Mouse (Mus musculus) heart, adult 18-20 months (tissue): ENCODE measurements around the gene Frmd4a. TPM values are rescaled to one million over a fixed set of nuclear protein-coding genes. Genes with fewer than 3 reads are reported as not detected.

Experiments used
- DNase-seq, 2 experiments: peaks; one replicate each; pipeline ENCODE4 v3.0.0; 2021 to 2022; ENCODE audit warnings: mixed read lengths in 1 of 2
- long read RNA-seq, 2 experiments: library from polyadenylated mRNA; stranded (forward); transcript quantifications; one replicate each; pipeline ENCODE4 v2.0.0; 2021
- total RNA-seq, 2 experiments: library from RNA; stranded (reverse); gene quantifications; 2 replicates each; pipeline ENCODE4 v1.2.3; 2021

The Frmd4a gene
- 10 to 100 TPM; 19.1 to 21.6 TPM for total RNA-seq
- long read RNA-seq, experiment 1, partial matches to known transcripts = 3 of 3 reads
- long read RNA-seq, experiment 1, other reads (novel, unspliced or antisense) = 0 of 3 reads
- long read RNA-seq, experiment 2, full-length matches to known transcripts = 1 of 4 reads
- long read RNA-seq, experiment 2, partial matches to known transcripts = 0 of 4 reads
- long read RNA-seq, experiment 2, other reads (novel, unspliced or antisense) = 3 of 4 reads

DNA sequence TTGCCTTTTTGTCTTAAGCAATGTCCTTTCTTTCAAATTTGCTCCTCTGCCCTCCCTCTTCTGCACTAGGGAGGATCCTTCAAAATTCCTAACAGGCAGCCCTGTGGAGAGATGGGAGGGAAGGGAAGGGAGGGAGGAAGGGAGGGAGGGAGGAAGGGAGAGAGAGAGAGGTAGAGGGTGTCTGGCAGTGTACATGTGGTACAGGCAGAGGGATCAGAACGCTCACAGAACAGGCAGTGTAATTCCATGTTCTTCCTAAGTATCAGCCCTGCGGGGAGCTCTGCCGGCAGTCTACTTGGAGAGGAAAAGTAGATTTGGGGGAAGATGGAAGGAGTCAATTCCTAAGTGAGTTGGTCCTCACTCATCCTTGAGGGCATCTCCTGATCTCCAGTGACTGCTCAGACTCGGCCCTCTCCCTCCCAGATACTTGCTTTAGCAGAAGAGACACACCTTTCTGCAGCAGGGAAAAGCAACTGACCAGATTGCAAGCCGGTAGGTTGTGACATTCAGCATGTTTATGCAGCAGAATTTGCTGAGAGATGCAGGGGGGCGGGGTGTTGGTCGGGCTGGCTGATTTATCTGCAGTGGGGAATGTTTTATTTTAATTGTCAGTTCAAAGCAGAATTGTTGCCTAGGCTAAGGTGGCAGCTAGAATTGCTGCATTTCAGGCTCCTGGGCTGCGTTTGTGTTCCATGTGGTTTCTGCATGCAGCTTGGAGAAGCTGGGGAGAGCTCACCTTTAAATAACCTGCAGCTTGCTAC lies at the start of gene Frmd4a:
Gene Frmd4a, plus strand, starts transcription at position 190 of the 761 bp plus-strand sequence.
- DNase-seq = no peak

DNA sequence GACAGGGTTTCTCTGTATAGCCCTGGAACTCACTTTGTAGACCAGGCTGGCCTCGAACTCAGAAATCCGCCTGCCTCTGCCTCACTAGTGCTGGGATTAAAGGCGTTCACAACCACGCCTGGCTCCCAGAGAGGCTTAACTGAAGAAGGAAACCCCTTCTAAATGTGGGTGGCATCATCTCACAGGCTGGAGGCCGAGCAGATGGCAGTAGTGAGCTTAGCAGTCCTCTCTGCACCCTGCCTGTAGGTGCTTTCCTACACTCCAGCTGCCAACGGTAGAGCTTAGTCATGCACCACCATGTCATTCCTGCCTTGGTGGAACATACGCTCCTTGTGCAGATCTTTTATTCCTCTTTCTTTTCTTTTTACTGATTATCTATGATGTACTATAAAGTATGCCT lies 28.6 kb upstream of the Frmd4a start:
- DNase-seq = no peak

- DNase-seq = no peak
Measured at GRCm38 (mm10) chr2:3990431-3990830, 27.1 kb upstream of the Frmd4a start.

DNA sequence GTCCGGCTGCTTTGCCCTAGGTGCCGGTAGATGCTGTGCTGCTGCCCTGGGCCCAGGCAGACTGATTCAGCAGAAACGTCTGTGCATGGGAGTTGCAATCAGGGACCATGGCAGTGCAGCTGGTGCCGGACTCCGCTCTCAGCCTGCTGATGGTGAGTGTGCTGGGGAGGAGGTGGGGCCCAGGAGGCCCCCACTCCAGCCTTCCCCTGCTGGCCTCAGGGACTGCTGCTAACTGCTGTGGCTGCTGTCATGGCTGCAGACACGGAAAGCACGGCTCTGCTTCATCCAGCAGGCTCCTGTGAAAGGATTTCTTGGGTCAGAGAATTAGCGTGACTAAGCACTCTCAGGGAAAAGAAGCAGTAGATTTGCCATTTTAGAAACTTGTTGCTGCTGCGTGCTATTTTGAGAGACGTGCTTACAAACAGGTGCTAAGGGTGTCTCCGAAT lies 937 bp downstream of the Frmd4a start:
- no peak for DNase-seq

- no peak for DNase-seq
Measured at GRCm38 (mm10) chr2:4018909-4019308, 1.4 kb downstream of the Frmd4a start.

DNA sequence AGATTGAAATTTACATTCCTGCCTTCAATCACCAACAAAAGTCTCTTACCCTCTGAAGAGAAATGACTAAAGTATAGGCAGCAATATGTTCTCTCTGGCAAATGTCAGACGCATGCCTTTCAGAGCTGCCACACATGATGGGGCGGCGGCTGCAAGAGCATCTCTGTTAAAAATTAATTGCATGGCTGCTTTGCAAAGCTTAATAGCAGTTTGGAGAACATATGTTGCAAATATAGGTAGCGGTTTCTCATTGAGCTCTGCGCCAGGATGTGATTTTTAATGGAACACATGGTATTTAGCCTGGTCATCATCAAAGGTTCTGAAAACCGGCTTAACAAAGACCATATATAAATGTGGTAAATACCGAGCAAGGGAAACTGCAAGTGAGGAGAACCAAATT lies 7.4 kb downstream of the Frmd4a start:
- no peak for DNase-seq

DNA sequence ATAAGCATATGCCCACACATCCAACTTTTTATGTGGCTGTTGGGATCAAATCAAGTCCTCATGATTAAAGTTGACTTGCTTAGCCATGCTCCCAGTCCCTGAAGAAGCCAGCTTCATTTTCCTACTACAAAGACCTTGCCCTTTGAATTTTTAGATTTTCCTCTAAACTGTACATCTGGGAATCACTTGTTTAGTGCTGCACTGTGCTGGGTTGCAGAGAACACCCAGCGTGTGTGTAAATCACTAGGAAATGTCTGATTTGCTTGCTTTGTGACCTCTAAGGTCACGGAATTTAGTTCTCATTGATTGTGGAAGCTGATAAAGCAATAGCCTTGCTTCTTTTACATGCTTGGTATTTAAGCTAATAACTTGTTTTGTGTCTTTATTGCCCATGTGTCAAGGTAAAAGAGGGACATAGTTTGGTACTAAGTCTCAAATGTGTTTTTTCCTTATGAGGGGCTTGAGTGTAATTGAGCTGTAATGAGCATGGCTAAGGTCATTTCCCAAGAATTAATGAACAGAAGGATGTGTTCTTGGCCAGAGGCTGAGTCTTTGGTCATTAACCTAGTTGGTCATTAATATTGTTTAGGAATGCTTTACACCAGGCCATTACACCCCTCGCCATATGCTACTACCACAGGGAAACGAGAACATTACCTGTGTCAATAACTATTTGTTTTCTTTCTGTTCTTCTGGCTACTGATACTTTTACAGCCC lies 11.7 kb downstream of the Frmd4a start:
- no peak for DNase-seq

DNA sequence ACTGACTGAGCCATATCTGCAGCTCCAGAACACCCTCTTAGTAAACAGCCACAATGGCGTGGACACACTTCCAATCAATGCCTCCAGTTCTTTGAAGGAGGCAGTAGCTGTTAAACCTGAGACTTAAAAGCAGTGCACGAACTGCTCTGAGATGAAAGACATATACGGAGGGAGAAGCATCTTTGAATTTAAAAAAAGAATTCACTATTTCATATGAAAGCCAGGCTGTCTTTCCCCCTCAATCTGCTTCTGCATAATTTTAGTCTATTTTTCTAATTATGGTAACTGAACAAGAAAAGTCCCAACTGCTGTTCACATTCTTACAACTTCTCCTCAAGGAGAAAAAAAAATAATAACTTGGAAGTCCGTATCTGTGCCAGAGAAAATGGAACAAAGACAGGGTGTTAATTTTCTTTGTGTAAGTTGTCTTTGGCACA lies 18.7 kb downstream of the Frmd4a start:
- no peak for DNase-seq

- DNase-seq = no peak
Measured at GRCm38 (mm10) chr2:4036651-4037117, 19.2 kb downstream of the Frmd4a start.

- DNase-seq = no peak
Measured at GRCm38 (mm10) chr2:4042009-4042408, 24.5 kb downstream of the Frmd4a start.

GRCm38 (mm10) chr2:4055481-4055880 lies 38.0 kb downstream of the Frmd4a start:
- DNase-seq = no peak

- DNase-seq = no peak
Measured at GRCm38 (mm10) chr2:4060675-4061074, 43.2 kb downstream of the Frmd4a start.

DNA sequence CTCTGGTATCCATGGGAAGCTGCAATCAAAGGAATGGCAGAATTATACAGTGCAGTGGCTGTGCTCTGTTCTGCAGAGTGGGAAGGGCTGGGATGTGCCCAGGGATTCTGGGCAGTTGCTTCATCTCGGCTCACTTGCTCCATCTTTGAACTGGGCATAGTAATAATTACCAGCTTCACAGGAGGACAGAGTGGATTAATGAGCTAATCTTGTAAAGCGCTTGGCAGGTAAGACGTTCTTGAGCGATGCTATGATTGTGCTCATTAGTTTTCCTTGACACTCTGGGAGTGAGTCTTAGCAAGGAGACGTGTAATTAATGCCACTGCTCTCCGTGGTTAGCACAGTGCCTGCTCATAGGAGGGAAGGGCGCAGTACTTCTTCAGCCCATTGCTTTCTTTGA lies 54.3 kb downstream of the Frmd4a start:
- DNase-seq = no peak

DNA sequence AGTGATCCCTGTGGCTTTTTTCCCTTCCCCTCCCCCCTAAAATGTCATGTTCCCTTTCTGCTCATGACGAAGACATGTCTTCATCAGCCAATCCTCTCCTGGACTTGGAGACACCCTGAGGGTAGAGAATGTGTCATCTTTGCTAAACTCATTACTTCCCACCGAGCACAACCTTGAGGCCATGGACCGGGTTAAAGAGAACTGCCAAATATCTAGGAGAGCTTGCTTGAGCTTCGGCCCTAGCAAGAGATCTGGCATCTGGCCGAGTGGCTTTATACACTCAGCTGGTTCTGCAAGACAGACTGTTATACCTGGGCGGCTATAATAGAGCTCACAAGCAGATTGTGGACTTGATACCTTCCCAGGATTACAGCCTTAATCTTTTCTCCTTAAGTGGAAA lies 66.4 kb downstream of the Frmd4a start:
- no peak for DNase-seq

- no peak for DNase-seq
Measured at GRCm38 (mm10) chr2:4097601-4098000, 80.1 kb downstream of the Frmd4a start.

DNA sequence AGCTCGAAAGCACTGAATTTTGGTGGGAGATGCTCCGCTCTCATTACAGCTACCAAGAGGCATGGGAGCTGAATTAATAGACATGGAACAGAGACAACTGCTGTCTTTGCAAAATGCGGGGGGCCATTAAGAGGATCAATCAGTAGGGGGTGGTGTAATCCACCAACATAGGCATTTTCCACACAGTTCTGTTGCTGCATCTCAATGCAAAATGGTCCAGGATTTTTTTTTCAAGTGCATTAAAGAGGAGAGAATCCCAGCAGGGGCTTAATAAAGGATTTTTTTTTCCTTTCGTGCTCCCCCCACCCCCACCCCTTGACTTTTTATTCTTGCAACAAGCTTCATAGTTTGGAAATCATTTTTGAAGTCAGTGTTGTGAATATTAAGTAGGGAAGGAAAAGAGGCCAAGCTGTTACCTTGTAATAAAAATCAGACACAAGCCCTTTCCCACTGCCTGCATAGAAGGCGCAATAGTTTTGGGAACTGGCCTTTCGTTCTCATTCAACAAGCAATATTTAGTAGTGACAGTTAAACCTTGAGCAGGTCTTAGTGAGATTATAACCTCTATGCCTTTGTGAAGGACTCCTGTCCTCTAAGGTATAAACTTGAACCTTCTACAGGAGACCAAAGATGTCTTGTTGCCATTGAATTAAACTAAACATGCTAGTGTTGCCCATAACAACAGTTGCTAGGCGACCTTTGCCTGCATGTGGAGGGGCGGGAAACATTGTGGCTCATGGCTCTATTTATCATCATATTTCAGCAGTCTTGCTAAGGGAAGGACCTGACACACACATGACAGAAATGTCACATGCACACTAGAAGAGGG lies 81.6 kb downstream of the Frmd4a start:
- no peak for DNase-seq

- no peak for DNase-seq
Measured at GRCm38 (mm10) chr2:4099777-4100104, 82.2 kb downstream of the Frmd4a start.

GRCm38 (mm10) chr2:4101370-4101769 lies 83.9 kb downstream of the Frmd4a start:
- peak; percentile 39 to 62 for DNase-seq

DNA sequence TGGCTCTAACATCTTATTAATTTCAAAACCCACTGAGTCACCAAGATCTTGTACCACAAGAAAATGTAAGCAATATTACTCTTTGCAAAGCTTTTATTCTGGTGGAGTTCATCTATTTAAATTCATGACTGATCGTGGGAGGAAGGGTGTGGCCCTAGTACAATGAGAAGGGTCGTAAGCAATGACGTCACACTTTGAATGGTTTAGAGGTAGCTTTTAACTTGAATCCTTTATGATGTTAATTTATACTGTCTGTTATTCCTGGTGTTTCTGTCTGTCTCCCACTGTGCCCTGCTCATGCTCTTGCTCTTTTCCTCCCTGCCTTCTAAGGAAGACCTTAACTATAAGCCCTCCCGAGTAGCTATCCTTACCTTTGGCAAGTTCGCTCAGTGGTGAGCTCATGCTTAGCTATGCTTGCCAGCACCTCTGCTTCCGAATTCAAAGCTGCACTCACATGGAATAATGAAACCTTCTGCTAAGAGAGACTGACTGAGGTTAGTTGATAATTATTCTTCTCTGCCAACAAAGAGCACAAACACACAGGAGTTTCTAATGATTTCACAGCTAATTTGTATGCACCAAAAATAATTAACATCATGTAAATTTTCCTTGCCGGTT lies 95.9 kb downstream of the Frmd4a start:
- no peak for DNase-seq

DNA sequence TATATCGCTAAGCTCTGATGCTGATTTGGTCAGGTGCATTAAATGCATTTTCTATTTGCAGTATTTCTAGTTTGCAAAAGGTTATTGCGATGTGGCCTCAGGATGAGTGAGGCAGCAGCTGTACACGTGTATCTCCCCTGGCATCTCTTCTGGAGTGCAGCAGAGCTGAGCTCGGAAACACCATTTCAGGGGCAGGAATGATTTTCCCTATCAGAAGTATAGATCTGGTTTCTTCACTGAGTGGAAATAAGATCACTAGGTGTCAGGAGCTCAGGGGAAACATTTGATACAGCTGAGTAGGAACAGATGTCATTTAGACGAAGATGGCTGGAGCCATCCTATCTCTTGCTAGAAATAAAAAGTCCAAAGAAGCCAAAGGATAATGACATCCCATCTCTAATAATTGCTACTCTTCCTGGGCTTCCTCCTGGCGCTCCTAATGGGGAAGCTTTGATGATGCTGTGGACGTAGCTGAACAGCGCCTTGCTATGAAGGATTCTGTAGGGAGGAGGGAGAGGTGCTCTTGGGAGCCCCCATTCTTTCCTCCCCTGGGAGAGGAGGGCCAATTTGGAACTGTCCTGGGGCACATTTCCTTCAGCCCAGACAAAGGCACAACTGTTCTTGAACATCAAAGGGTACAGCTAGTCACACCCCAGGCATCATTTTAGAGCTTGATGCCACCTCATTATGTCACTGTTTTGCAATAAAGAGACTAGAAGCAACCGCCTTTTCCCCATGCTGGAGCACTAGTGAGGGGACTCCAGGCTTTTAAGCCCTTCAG lies 102.4 kb downstream of the Frmd4a start:
- no peak for DNase-seq

GRCm38 (mm10) chr2:4131216-4131615 lies 113.7 kb downstream of the Frmd4a start:
- DNase-seq = no peak
